Mouse (Mus musculus) heart, embryonic 16.5 days (tissue): ENCODE measurements around the gene Chpt1. TPM values are rescaled to one million over a fixed set of nuclear protein-coding genes. Genes with fewer than 3 reads are reported as not detected.

Experiments
- ATAC-seq: fragments of 200-750 bp; cut with Nextera tagmentation; replicated peaks from 2 replicates; pipeline ENCODE4 v1.8.0; 2017; ENCODE audit warnings: moderate number of reproducible peaks; ENCODE audit not compliant: insufficient read depth, low FRiP score; ENCODE audit errors: extremely low read depth
- H3K27ac ChIP-seq: fragments of 300-500 bp; sonication (generic); 2 replicates; pipeline ENCODE4 v1.5.1; 2014; ENCODE audit warnings: mild to moderate bottlenecking, low read length, control low read depth, moderate library complexity
- H3K27me3 ChIP-seq: fragments of 300-500 bp; sonication (generic); 2 replicates; pipeline ENCODE4 v1.6.1; 2014; ENCODE audit warnings: low read length, mixed read lengths; ENCODE audit not compliant: control insufficient read depth, insufficient read depth
- H3K36me3 ChIP-seq: fragments of 300-500 bp; sonication (generic); 2 replicates; pipeline ENCODE4 v1.6.1; 2014; ENCODE audit not compliant: control insufficient read depth, insufficient read depth
- H3K4me1 ChIP-seq: fragments of 300-500 bp; sonication (generic); 2 replicates; pipeline ENCODE4 v1.6.1; 2014; ENCODE audit warnings: low read length, mixed read lengths; ENCODE audit not compliant: control insufficient read depth, insufficient read depth
- H3K4me2 ChIP-seq: fragments of 300-500 bp; sonication (generic); 2 replicates; pipeline ENCODE4 v1.6.1; 2014; ENCODE audit warnings: low read depth, mild to moderate bottlenecking, control low read depth, low read length
- H3K4me3 ChIP-seq: fragments of 300-500 bp; sonication (generic); 2 replicates; pipeline ENCODE4 v1.5.1; 2014; ENCODE audit warnings: mild to moderate bottlenecking, control low read depth, low read length
- H3K9ac ChIP-seq: fragments of 300-500 bp; sonication (generic); 2 replicates; pipeline ENCODE4 v1.6.1; 2014; ENCODE audit warnings: low read length, control low read depth
- H3K9me3 ChIP-seq: fragments of 300-500 bp; sonication (generic); replicated peaks from 2 replicates; pipeline ENCODE4 v1.6.1; 2016; ENCODE audit warnings: low read length; ENCODE audit not compliant: control insufficient read depth
- WGBS: fragments of 180-500 bp; shearing (Covaris S2); extraction: QIAGEN DNeasy Blood & Tissue Kit; methylation state at CpG from one replicate; pipeline ENCODE4 v1.1.7; 2014; 5-methylcytosine and 5-hydroxymethylcytosine counted together
- polyA plus RNA-seq: library from polyadenylated mRNA; unstranded; fragments of >200 nt; fragmentation: Nextera tagmentation; extraction: Ambion mirVana; gene quantifications from 2 replicates; pipeline ENCODE4 v1.2.1, GENCODE M21; 2015

The Chpt1 gene
- polyA plus RNA-seq, 1 experiment from 2014 or later, result 20.0 TPM

DNA sequence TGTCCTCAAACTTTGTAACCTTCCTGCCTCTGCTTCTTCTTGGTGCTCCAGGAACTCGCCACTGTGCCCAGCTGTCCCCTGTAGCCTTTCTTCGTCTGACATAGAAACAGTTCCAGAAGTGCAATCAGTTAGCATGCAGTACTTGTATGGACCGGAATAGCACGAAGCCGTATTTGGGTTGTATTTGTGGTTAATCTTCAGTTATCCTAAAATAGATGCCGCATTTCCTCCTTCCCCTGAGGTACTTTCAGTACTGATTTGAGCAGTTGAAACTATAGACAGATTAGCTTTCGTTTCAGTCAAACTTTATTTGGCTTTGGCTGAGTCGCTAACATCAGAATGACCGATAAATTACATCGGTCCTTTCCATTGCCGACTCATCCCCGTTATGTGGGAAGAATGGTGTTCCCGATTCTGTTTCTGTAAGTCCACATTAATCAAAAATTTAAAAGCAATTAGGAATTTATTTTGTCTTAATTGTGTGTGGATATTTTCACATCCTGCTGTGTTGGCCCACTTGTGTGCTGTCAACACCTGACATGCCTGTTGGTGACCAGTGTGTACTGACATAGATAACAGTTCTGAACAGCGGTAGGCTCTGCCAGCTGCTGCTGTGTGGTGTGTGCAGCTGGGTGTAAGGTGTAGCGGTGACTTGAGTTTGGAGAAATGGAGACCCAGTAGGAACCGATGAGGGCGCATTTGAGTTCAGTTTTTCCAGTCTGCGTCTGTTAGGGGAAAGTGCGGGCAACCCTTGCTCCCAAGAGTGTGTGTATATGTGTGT lies 83.0 kb downstream of the Chpt1 start:
- Histone ChIP-seq H3K4me1 (no peaks in the 10 kb centered on the region), H3K4me2 (peak overlapping the region; percentile 5; the same call in 1 of the 2 replicates), H3K9ac (no peak overlapping the region), H3K27me3 (no peaks in the 10 kb centered on the region), H3K4me3 (no peak overlapping the region), H3K36me3 (peaks cover 8% of the 10 kb centered on the region), H3K27ac (peak overlapping the region; percentile 57), H3K9me3 (no peaks in the 10 kb centered on the region)
- ATAC-seq, result peak; percentile 85
- WGBS, result 64% methylated on average over 19 of the region's 19 CpGs

DNA sequence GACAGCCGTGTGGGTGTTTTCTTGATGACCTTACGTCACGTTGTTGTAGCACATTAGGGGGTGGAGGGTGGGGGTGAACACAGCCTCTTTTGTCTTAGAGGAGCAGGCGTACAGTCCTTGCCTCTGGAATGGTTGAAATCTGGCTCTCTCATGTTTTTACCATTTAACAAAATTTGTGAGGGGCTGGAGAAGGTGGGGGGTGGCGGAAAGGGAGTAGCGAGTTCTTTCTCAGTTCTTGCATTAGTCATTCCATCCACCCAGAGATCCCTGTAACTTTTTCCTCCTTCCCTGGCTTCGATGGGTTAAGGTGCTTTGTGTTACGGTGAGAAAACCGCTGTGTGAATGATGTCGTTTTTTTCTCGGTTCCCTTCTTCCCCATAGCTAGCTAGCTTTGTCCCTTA lies 83.7 kb downstream of the Chpt1 start:
- Histone ChIP-seq H3K36me3 (peaks cover 15% of the 10 kb centered on the region), H3K9me3 (no peaks in the 10 kb centered on the region), H3K4me3 (no peak overlapping the region), H3K4me2 (no peak overlapping the region; the same call in 1 of the 2 replicates), H3K27ac (peak overlapping the region; percentile 57), H3K27me3 (no peaks in the 10 kb centered on the region), H3K4me1 (no peaks in the 10 kb centered on the region), H3K9ac (no peak overlapping the region)
- 70% methylated on average over 11 of the region's 11 CpGs for WGBS
- ATAC-seq, result no peak

DNA sequence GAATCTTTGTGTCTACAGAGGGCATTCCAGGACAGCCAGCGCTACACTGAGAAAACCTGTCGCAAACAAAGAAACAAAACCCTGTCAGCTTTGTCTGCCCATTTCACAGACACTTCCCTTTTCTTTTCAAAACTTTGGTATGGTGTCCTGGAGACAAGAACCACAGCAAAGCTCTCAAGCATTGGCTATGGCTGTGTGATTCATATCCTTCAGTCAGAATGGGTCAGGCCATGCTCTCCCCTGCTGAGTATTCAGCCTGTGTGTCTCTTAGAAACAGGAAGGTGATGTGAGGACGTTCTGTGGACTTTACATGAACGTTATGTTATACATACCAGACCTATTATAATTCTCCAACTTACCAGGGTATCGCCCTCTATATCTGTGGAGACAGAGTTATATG lies 86.2 kb downstream of the Chpt1 start:
- Histone ChIP-seq H3K36me3 (peaks cover 15% of the 10 kb centered on the region), H3K9me3 (no peaks in the 10 kb centered on the region), H3K9ac (no peak overlapping the region), H3K4me3 (no peak overlapping the region), H3K4me2 (no peak overlapping the region), H3K4me1 (no peaks in the 10 kb centered on the region), H3K27me3 (no peaks in the 10 kb centered on the region), H3K27ac (no peak overlapping the region)
- WGBS, result 84% methylated on average over 5 of the region's 5 CpGs
- no peak for ATAC-seq

DNA sequence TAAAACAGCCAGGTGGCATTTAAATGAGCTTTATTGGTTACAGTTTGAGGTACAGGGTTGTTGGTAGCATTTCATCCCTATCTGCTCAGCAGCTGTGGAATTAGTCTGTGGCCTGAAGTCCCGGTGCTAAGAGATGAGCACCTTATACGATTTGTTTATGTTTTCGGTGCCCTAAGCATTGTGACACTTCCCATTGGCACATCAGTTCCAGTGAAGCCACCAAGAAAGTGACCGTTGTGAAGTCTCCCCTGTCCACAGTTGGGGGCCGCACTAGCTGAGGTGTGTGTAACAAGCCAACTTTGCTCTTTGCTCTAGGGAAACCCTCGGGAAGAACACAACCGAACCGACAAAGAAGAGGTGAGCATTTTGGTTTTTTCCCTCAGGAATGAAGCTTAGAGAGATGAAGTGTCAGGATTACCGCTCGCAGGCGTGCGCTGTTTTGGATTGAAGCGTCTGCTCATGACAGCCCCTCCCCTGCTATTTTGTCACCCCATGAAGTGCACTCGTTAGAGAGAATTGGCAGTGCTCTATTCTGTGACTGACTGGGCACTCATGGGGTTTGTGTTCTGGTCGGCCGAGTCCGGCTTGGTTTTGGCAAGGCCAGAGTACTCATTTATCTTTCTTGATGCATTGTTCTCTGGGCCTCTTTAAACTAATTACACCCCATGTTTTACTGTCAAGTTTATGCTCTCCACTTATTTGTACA lies 91.4 kb downstream of the Chpt1 start:
- peaks cover 9% of the 10 kb centered on the region; the same call in 1 of the 2 replicates for H3K36me3 ChIP-seq
- 79% methylated on average over 17 of the region's 17 CpGs for WGBS

DNA sequence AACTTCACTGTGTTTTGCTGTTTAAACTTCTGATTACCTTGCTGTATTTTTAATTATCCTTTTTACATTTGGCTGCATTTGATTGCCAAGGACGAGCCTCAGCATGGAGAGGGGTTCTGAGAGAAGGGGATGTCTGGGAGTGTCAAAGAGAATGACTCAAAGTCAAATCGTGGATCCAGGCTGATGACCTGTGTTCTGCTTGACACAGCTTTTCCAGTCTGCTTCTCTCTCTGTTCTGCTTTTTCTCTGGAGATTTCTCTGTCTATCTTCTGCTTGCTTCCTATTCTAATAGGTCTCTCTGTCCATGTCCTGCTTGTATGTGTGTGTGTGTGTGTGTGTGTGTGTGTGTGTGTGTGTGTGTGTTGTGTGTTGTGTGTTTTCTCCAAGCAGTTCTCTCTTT lies 94.1 kb downstream of the Chpt1 start:
- WGBS, result 62% methylated on average over 2 of the region's 2 CpGs
- H3K4me2 ChIP-seq, result no peak overlapping the region
- no peak for ATAC-seq
- no peaks in the 10 kb centered on the region for H3K27me3 ChIP-seq
- no peak overlapping the region for H3K9ac ChIP-seq
- H3K4me3 ChIP-seq, result no peak overlapping the region
- no peak overlapping the region for H3K27ac ChIP-seq
- no peaks in the 10 kb centered on the region for H3K9me3 ChIP-seq
- 0 out of 2 replicates have a peak, but pooled peaks cover 2% of the 10 kb centered on the region for H3K36me3 ChIP-seq
- H3K4me1 ChIP-seq, result peaks cover 14% of the 10 kb centered on the region

More for the DNA sequence above, 91.4 kb downstream of the Chpt1 start:
- H3K27ac ChIP-seq, result no peak overlapping the region
- no peak overlapping the region for H3K9ac ChIP-seq
- peaks cover 10% of the 10 kb centered on the region for H3K4me1 ChIP-seq
- H3K4me2 ChIP-seq, result no peak overlapping the region
- H3K27me3 ChIP-seq, result no peaks in the 10 kb centered on the region
- no peak for ATAC-seq
- H3K9me3 ChIP-seq, result no peaks in the 10 kb centered on the region
- H3K4me3 ChIP-seq, result no peak overlapping the region

DNA sequence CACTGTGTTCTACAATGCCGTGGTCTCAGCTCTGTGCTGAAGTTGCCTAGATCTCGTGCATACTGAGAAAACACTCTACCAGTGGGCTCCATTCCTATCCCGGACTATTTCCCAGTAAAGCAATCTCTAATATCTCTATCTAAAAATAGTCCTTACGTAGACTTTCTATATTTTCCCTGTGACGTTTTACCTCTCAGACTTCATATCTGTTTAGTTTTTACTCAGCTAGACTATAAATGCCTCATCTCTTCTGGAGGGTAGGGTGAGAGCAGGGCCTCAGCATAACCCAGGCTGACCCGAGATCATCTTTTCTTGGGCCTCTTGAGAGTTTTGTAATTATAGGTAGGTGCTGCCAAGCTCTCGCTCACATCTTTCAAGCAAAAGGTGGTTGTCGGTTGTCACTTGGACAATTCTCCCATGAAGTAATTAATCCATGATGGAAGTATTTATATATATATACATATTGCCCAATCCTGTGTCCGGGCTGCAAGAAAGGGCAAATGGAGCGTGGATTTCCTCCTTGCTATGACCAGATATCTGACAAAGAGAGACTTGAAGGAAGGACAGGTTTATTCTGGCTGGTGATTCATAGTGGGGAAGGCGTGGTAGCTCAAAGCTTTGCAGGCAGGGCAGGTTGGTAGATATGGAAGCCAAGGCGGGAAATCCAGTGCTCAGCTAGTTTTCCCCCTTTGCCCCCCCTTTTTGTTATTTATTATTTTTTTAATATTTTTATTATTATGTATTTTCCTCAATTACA lies 95.8 kb downstream of the Chpt1 start:
- H3K4me2 ChIP-seq, result no peak overlapping the region
- no peaks in the 10 kb centered on the region for H3K9me3 ChIP-seq
- no peak overlapping the region for H3K9ac ChIP-seq
- H3K27me3 ChIP-seq, result no peaks in the 10 kb centered on the region
- no peak overlapping the region for H3K4me3 ChIP-seq
- ATAC-seq, result no peak
- no peak overlapping the region for H3K27ac ChIP-seq
- WGBS, result 67% methylated on average over 12 of the region's 12 CpGs
- H3K36me3 ChIP-seq, result no peaks in the 10 kb centered on the region
- H3K4me1 ChIP-seq, result peaks cover 14% of the 10 kb centered on the region

DNA sequence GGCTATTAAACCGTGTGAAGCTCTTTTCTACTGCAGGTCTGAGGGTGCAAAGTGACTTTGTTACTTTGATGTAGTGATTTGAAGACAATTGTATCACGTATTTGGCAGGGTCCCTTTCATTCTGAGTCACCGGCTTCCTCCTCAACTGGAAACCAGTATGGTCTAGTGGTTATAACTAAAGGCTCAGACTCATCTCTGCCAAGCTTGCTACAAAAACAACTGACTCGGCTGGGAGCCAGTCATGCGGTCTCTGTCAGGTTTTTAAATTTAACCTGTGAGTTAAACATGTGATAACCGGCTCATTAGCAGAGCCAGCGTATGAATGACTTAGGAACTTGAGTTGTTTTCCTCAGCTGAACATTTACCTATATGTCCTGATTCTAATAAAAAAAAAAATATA lies 98.1 kb downstream of the Chpt1 start:
- no peaks in the 10 kb centered on the region for H3K9me3 ChIP-seq
- peaks cover 11% of the 10 kb centered on the region; the same call in 1 of the 2 replicates for H3K36me3 ChIP-seq
- H3K4me1 ChIP-seq, result peaks cover 14% of the 10 kb centered on the region
- 61% methylated on average over 7 of the region's 7 CpGs for WGBS
- no peak overlapping the region for H3K4me2 ChIP-seq
- H3K27me3 ChIP-seq, result no peaks in the 10 kb centered on the region
- no peak overlapping the region for H3K9ac ChIP-seq
- peak overlapping the region; percentile 58 for H3K27ac ChIP-seq
- no peak overlapping the region for H3K4me3 ChIP-seq
- peak; percentile 65 for ATAC-seq

DNA sequence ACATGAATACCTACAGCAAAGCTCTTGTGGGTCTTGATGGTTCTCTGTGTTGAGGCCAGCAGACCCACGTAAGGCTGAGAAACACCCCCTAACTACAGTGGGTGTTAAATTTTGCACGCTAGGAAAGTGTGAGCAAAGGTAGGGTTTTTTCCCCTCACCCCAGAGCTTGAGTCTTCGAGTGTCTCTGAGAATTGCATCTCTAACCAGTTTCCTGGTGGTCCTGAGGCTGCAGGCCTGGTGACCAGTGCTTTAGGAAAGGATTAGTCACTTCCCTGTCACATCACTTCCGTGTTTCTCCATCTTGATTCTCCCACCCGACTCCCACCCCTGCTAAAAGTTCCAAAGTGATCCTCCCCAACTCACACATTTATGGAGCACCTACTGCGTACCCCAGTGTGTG lies 99.7 kb downstream of the Chpt1 start:
- no peak overlapping the region for H3K9ac ChIP-seq
- peaks cover 11% of the 10 kb centered on the region; the same call in 1 of the 2 replicates for H3K4me1 ChIP-seq
- ATAC-seq, result no peak
- H3K27me3 ChIP-seq, result no peaks in the 10 kb centered on the region
- H3K4me2 ChIP-seq, result no peak overlapping the region
- H3K4me3 ChIP-seq, result no peak overlapping the region
- no peak overlapping the region for H3K27ac ChIP-seq
- peaks cover 11% of the 10 kb centered on the region; the same call in 1 of the 2 replicates for H3K36me3 ChIP-seq
- WGBS, result 78% methylated on average over 6 of the region's 6 CpGs
- no peaks in the 10 kb centered on the region for H3K9me3 ChIP-seq
